Mouse (Mus musculus) liver, postnatal 0 days (tissue): ENCODE data around the gene Gstcd. TPM values are rescaled to one million over a fixed set of nuclear protein-coding genes. Genes with fewer than 3 reads are reported as not detected.

Experiments used
- ATAC-seq: fragments of 200-750 bp; cut with Nextera tagmentation; 2 replicates; pipeline ENCODE4 v1.8.0; 2017; ENCODE audit warnings: mild to moderate bottlenecking, moderate library complexity
- DNase-seq: peaks from one replicate; pipeline ENCODE4 v3.0.0-alpha.2; 2016
- H3K27ac ChIP-seq: fragments of 300-500 bp; sonication (generic); 2 replicates; pipeline ENCODE4 v1.5.1; 2014; ENCODE audit warnings: antibody characterized with exemption, moderate library complexity, mild to moderate bottlenecking, low read depth
- H3K27me3 ChIP-seq: fragments of 300-500 bp; sonication (generic); 2 replicates; pipeline ENCODE4 v1.6.1; 2014; ENCODE audit warnings: low read length, control low read depth, mixed read lengths; ENCODE audit not compliant: insufficient read depth
- H3K36me3 ChIP-seq: fragments of 300-500 bp; sonication (generic); replicated peaks from 2 replicates; pipeline ENCODE4 v1.6.1; 2014; ENCODE audit warnings: mild to moderate bottlenecking, control low read depth, low read length, moderate library complexity, mixed read lengths; ENCODE audit not compliant: insufficient read depth
- H3K4me1 ChIP-seq: fragments of 300-500 bp; sonication (generic); 2 replicates; pipeline ENCODE4 v1.6.1; 2014; ENCODE audit warnings: antibody characterized with exemption, mild to moderate bottlenecking, control low read depth; ENCODE audit not compliant: insufficient read depth
- H3K4me2 ChIP-seq: fragments of 300-500 bp; sonication (generic); 2 replicates; pipeline ENCODE4 v1.6.1; 2014; ENCODE audit warnings: low read depth, mild to moderate bottlenecking, low read length, moderate library complexity, mixed read lengths
- H3K4me3 ChIP-seq: fragments of 300-500 bp; sonication (generic); 2 replicates; pipeline ENCODE4 v1.5.1; 2014; ENCODE audit warnings: low read depth, low read length
- H3K9ac ChIP-seq: fragments of 300-500 bp; sonication (generic); replicated peaks from 2 replicates; pipeline ENCODE4 v1.6.1; 2014; ENCODE audit warnings: mild to moderate bottlenecking, moderate library complexity
- H3K9me3 ChIP-seq: fragments of 300-500 bp; sonication (generic); 2 replicates; pipeline ENCODE4 v1.6.1; 2016; ENCODE audit warnings: mild to moderate bottlenecking, control low read depth, low read length, mixed read lengths
- CTCF ChIP-seq: sonication (generic); IDR thresholded peaks from 2 replicates; pipeline ENCODE4 v1.5.1; 2016; ENCODE audit warnings: antibody characterized with exemption, low read depth
- EP300 ChIP-seq: IDR thresholded peaks from 2 replicates; pipeline ENCODE4 v1.6.1; 2016; ENCODE audit warnings: antibody characterized with exemption, low read depth, mild to moderate bottlenecking
- WGBS: fragments of 180-500 bp; shearing (Covaris S2); extraction: QIAGEN DNeasy Blood & Tissue Kit; methylation state at CpG from one replicate; pipeline ENCODE4 v1.1.7; 2014; ENCODE audit not compliant: insufficient replicate concordance; 5-methylcytosine and 5-hydroxymethylcytosine counted together
- polyA plus RNA-seq: library from polyadenylated mRNA; unstranded; fragments of >200 nt; fragmentation: Nextera tagmentation; extraction: Ambion mirVana; gene quantifications from 2 replicates; pipeline ENCODE4 v1.2.1, GENCODE M21; 2015

Gstcd gene
- polyA plus RNA-seq, 1 experiment from 2014 or later, result 1.6 TPM

GRCm38 (mm10) chr3:133075560-133075959 lies 16.3 kb downstream of the Gstcd start:
- H3K27me3 ChIP-seq, result no peaks in the 10 kb centered on the region
- no peaks in the 10 kb centered on the region for H3K9me3 ChIP-seq
- DNase-seq, result no peak
- H3K9ac ChIP-seq, result no peak overlapping the region
- H3K4me1 ChIP-seq, result no peaks in the 10 kb centered on the region
- H3K4me3 ChIP-seq, result no peak overlapping the region
- WGBS, result 65% methylated on average over 10 of the region's 10 CpGs
- H3K36me3 ChIP-seq, result peaks cover 6% of the 10 kb centered on the region
- H3K4me2 ChIP-seq, result no peak overlapping the region
- no peak overlapping the region for H3K27ac ChIP-seq
- ATAC-seq, result no peak
- no peak for TF ChIP-seq CTCF
- TF ChIP-seq EP300, result no peak

GRCm38 (mm10) chr3:133052068-133052467 lies 39.8 kb downstream of the Gstcd start:
- TF ChIP-seq CTCF (no peak), EP300 (no peak)
- Histone ChIP-seq H3K9ac (no peak overlapping the region), H3K4me3 (no peak overlapping the region), H3K4me1 (no peaks in the 10 kb centered on the region), H3K27ac (no peak overlapping the region), H3K36me3 (peaks cover under 1% of the 10 kb centered on the region; the same call in 1 of the 2 replicates), H3K9me3 (no peaks in the 10 kb centered on the region), H3K27me3 (no peaks in the 10 kb centered on the region), H3K4me2 (no peak overlapping the region)
- DNase-seq (no peak), ATAC-seq (no peak)
- 86% methylated on average over 2 of the region's 2 CpGs for WGBS

GRCm38 (mm10) chr3:133033145-133033755 lies 58.6 kb downstream of the Gstcd start:
- WGBS, result 93% methylated on average over 7 of the region's 7 CpGs
- no peak for DNase-seq
- Histone ChIP-seq H3K9ac (no peak overlapping the region), H3K4me3 (no peak overlapping the region), H3K27me3 (no peaks in the 10 kb centered on the region), H3K4me2 (no peak overlapping the region), H3K36me3 (no peaks in the 10 kb centered on the region), H3K9me3 (no peaks in the 10 kb centered on the region), H3K4me1 (no peaks in the 10 kb centered on the region), H3K27ac (no peak overlapping the region)
- TF ChIP-seq EP300, result no peak
- TF ChIP-seq CTCF, result no peak
- no peak for ATAC-seq

GRCm38 (mm10) chr3:133026977-133027376 lies 64.9 kb downstream of the Gstcd start:
- ATAC-seq (no peak), DNase-seq (no peak)
- WGBS, result 77% methylated on average over 2 of the region's 2 CpGs
- Histone ChIP-seq H3K4me1 (no peaks in the 10 kb centered on the region), H3K9ac (no peak overlapping the region), H3K36me3 (no peaks in the 10 kb centered on the region), H3K27me3 (no peaks in the 10 kb centered on the region), H3K9me3 (no peaks in the 10 kb centered on the region), H3K4me2 (no peak overlapping the region), H3K27ac (no peak overlapping the region), H3K4me3 (no peak overlapping the region)
- TF ChIP-seq CTCF (no peak), EP300 (no peak)

GRCm38 (mm10) chr3:133007250-133007649 lies 84.6 kb downstream of the Gstcd start:
- WGBS, result 62% methylated on average over 4 of the region's 4 CpGs

GRCm38 (mm10) chr3:132996299-132996698 lies 95.5 kb downstream of the Gstcd start:
- DNase-seq (no peak), ATAC-seq (no peak)
- Histone ChIP-seq H3K4me3 (no peak overlapping the region), H3K27me3 (no peaks in the 10 kb centered on the region), H3K36me3 (peaks cover 12% of the 10 kb centered on the region; the same call in 1 of the 2 replicates), H3K9ac (no peak overlapping the region), H3K4me2 (no peak overlapping the region), H3K27ac (no peak overlapping the region), H3K9me3 (no peaks in the 10 kb centered on the region), H3K4me1 (no peaks in the 10 kb centered on the region)
- no peak for TF ChIP-seq EP300
- no peak for TF ChIP-seq CTCF
- 88% methylated on average over 9 of the region's 9 CpGs for WGBS

More at GRCm38 (mm10) chr3:133007250-133007649, 84.6 kb downstream of the Gstcd start:
- H3K9ac ChIP-seq, result no peak overlapping the region
- no peaks in the 10 kb centered on the region for H3K27me3 ChIP-seq
- no peaks in the 10 kb centered on the region for H3K9me3 ChIP-seq
- TF ChIP-seq CTCF (no peak), EP300 (peak; percentile 74)
- H3K27ac ChIP-seq, result peak overlapping the region; percentile 76
- H3K36me3 ChIP-seq, result peaks cover 3% of the 10 kb centered on the region; the same call in 1 of the 2 replicates
- no peaks in the 10 kb centered on the region for H3K4me1 ChIP-seq
- H3K4me3 ChIP-seq, result no peak overlapping the region
- no peak overlapping the region for H3K4me2 ChIP-seq
- peak; percentile 94 for ATAC-seq
- no peak for DNase-seq
